Mouse (Mus musculus) liver, embryonic 16.5 days (tissue): Measurements from ENCODE around the gene R3hdm4. TPM values are rescaled to one million over a fixed set of nuclear protein-coding genes. Genes with fewer than 3 reads are reported as not detected.

Source experiments
- ATAC-seq: fragments of 200-750 bp; cut with Nextera tagmentation; 2 replicates; pipeline ENCODE4 v1.8.0; 2017; ENCODE audit warnings: low read depth, mild to moderate bottlenecking, moderate number of reproducible peaks, moderate library complexity
- H3K27ac ChIP-seq: fragments of 300-500 bp; sonication (generic); 2 replicates; pipeline ENCODE4 v1.5.1; 2014; ENCODE audit warnings: mild to moderate bottlenecking, low read length
- H3K27me3 ChIP-seq: fragments of 300-500 bp; sonication (generic); 2 replicates; pipeline ENCODE4 v1.6.1; 2014; ENCODE audit warnings: low read depth, low read length, mixed read lengths; ENCODE audit not compliant: control insufficient read depth, insufficient read depth
- H3K36me3 ChIP-seq: fragments of 300-500 bp; sonication (generic); 2 replicates; pipeline ENCODE4 v1.6.1; 2014; ENCODE audit warnings: mild to moderate bottlenecking; ENCODE audit not compliant: control insufficient read depth, insufficient read depth
- H3K4me1 ChIP-seq: fragments of 300-500 bp; sonication (generic); 2 replicates; pipeline ENCODE4 v1.6.1; 2014; ENCODE audit warnings: low read depth, low read length, mixed read lengths; ENCODE audit not compliant: control insufficient read depth
- H3K4me2 ChIP-seq: fragments of 300-500 bp; sonication (generic); 2 replicates; pipeline ENCODE4 v1.6.1; 2014; ENCODE audit warnings: low read depth, low read length, mixed read lengths
- H3K4me3 ChIP-seq: fragments of 300-500 bp; sonication (generic); 2 replicates; pipeline ENCODE4 v1.5.1; 2014; ENCODE audit warnings: low read depth, mild to moderate bottlenecking, low read length
- H3K9ac ChIP-seq: fragments of 300-500 bp; sonication (generic); 2 replicates; pipeline ENCODE4 v1.6.1; 2014; ENCODE audit warnings: low read depth, low read length
- H3K9me3 ChIP-seq: fragments of 300-500 bp; sonication (generic); replicated peaks from 2 replicates; pipeline ENCODE4 v1.6.1; 2016; ENCODE audit warnings: low read length; ENCODE audit not compliant: control insufficient read depth
- WGBS: fragments of 180-500 bp; shearing (Covaris S2); extraction: QIAGEN DNeasy Blood & Tissue Kit; methylation state at CpG from one replicate; pipeline ENCODE4 v1.1.7; 2014; ENCODE audit not compliant: insufficient replicate concordance; 5-methylcytosine and 5-hydroxymethylcytosine counted together
- polyA plus RNA-seq: library from polyadenylated mRNA; unstranded; fragments of >200 nt; fragmentation: Nextera tagmentation; extraction: Ambion mirVana; gene quantifications from 2 replicates; pipeline ENCODE4 v1.2.1, GENCODE M21; 2015

R3hdm4 gene
- polyA plus RNA-seq, 1 experiment from 2014 or later, result 49.3 TPM

GRCm38 (mm10) chr10:79936284-79936910 is 15.4 kb upstream of the R3hdm4 start:
- peak overlapping the region; percentile 46 for H3K9ac ChIP-seq
- 54% methylated on average over 10 of the region's 10 CpGs for WGBS
- no peaks in the 10 kb centered on the region for H3K27me3 ChIP-seq
- peaks cover 74% of the 10 kb centered on the region for H3K4me1 ChIP-seq
- no peaks in the 10 kb centered on the region for H3K9me3 ChIP-seq
- H3K36me3 ChIP-seq, result no peaks in the 10 kb centered on the region
- H3K4me2 ChIP-seq, result peak overlapping the region; percentile 47; the same call in 1 of the 2 replicates
- ATAC-seq, result no peak
- peak overlapping the region; percentile 83 for H3K27ac ChIP-seq
- H3K4me3 ChIP-seq, result no peak overlapping the region

GRCm38 (mm10) chr10:79934794-79935569 is 14.0 kb upstream of the R3hdm4 start:
- H3K27me3 ChIP-seq, result no peaks in the 10 kb centered on the region
- no peak overlapping the region for H3K4me2 ChIP-seq
- no peak overlapping the region for H3K27ac ChIP-seq
- H3K4me1 ChIP-seq, result peaks cover 72% of the 10 kb centered on the region
- no peaks in the 10 kb centered on the region for H3K9me3 ChIP-seq
- no peak overlapping the region; the same call in 1 of the 2 replicates for H3K9ac ChIP-seq
- WGBS, result 83% methylated on average over 16 of the region's 16 CpGs
- no peaks in the 10 kb centered on the region for H3K36me3 ChIP-seq
- H3K4me3 ChIP-seq, result no peak overlapping the region
- no peak for ATAC-seq

GRCm38 (mm10) chr10:79934272-79934721 is 13.3 kb upstream of the R3hdm4 start:
- no peak overlapping the region; the same call in 1 of the 2 replicates for H3K27ac ChIP-seq
- ATAC-seq, result no peak
- no peak overlapping the region for H3K4me2 ChIP-seq
- no peaks in the 10 kb centered on the region for H3K36me3 ChIP-seq
- no peak overlapping the region for H3K9ac ChIP-seq
- WGBS, result 51% methylated on average over 13 of the region's 13 CpGs
- H3K4me3 ChIP-seq, result no peak overlapping the region
- peaks cover 68% of the 10 kb centered on the region for H3K4me1 ChIP-seq
- H3K27me3 ChIP-seq, result no peaks in the 10 kb centered on the region
- H3K9me3 ChIP-seq, result no peaks in the 10 kb centered on the region

GRCm38 (mm10) chr10:79933861-79934260 is 12.9 kb upstream of the R3hdm4 start:
- Histone ChIP-seq H3K9me3 (no peaks in the 10 kb centered on the region), H3K9ac (no peak overlapping the region), H3K4me1 (peaks cover 69% of the 10 kb centered on the region), H3K27me3 (no peaks in the 10 kb centered on the region), H3K4me2 (no peak overlapping the region), H3K36me3 (no peaks in the 10 kb centered on the region), H3K4me3 (no peak overlapping the region), H3K27ac (no peak overlapping the region; the same call in 1 of the 2 replicates)
- ATAC-seq, result no peak
- 67% methylated on average over 6 of the region's 6 CpGs for WGBS

GRCm38 (mm10) chr10:79933145-79933679 is 12.2 kb upstream of the R3hdm4 start:
- ATAC-seq, result no peak
- H3K9ac ChIP-seq, result peak overlapping the region; percentile 9; the same call in 1 of the 2 replicates
- peaks cover 66% of the 10 kb centered on the region for H3K4me1 ChIP-seq
- H3K27ac ChIP-seq, result no peak overlapping the region
- no peaks in the 10 kb centered on the region for H3K27me3 ChIP-seq
- 63% methylated on average over 9 of the region's 9 CpGs for WGBS
- H3K36me3 ChIP-seq, result no peaks in the 10 kb centered on the region
- H3K4me2 ChIP-seq, result no peak overlapping the region
- H3K9me3 ChIP-seq, result no peaks in the 10 kb centered on the region
- no peak overlapping the region for H3K4me3 ChIP-seq

GRCm38 (mm10) chr10:79932736-79933135 is 11.7 kb upstream of the R3hdm4 start:
- H3K27ac ChIP-seq, result peak overlapping the region; percentile 16; the same call in 1 of the 2 replicates
- no peak for ATAC-seq
- H3K27me3 ChIP-seq, result no peaks in the 10 kb centered on the region

GRCm38 (mm10) chr10:79931797-79932196 is 10.8 kb upstream of the R3hdm4 start:
- Histone ChIP-seq H3K4me1 (peaks cover 59% of the 10 kb centered on the region), H3K27ac (no peak overlapping the region), H3K9ac (no peak overlapping the region), H3K4me3 (no peak overlapping the region), H3K36me3 (no peaks in the 10 kb centered on the region), H3K4me2 (no peak overlapping the region), H3K9me3 (no peaks in the 10 kb centered on the region), H3K27me3 (no peaks in the 10 kb centered on the region)
- no peak for ATAC-seq
- 67% methylated on average over 9 of the region's 9 CpGs for WGBS

More at GRCm38 (mm10) chr10:79932736-79933135, 11.7 kb upstream of the R3hdm4 start:
- WGBS, result 58% methylated on average over 8 of the region's 8 CpGs
- peak overlapping the region; percentile 9; the same call in 1 of the 2 replicates for H3K9ac ChIP-seq
- H3K4me2 ChIP-seq, result no peak overlapping the region
- H3K9me3 ChIP-seq, result no peaks in the 10 kb centered on the region
- no peak overlapping the region for H3K4me3 ChIP-seq
- H3K4me1 ChIP-seq, result peaks cover 66% of the 10 kb centered on the region
- H3K36me3 ChIP-seq, result no peaks in the 10 kb centered on the region

GRCm38 (mm10) chr10:79930826-79931186 is 9.8 kb upstream of the R3hdm4 start:
- Histone ChIP-seq H3K27me3 (no peaks in the 10 kb centered on the region), H3K4me1 (peaks cover 62% of the 10 kb centered on the region), H3K27ac (no peak overlapping the region), H3K36me3 (no peaks in the 10 kb centered on the region), H3K4me2 (no peak overlapping the region), H3K9me3 (no peaks in the 10 kb centered on the region), H3K9ac (no peak overlapping the region), H3K4me3 (no peak overlapping the region)
- ATAC-seq, result no peak
- WGBS, result 83% methylated on average over 16 of the region's 16 CpGs
